Mouse (Mus musculus) liver, embryonic 16.5 days (tissue): ENCODE results near the gene Wars. TPM values are rescaled to one million over a fixed set of nuclear protein-coding genes. Genes with fewer than 3 reads are reported as not detected.

ENCODE experiments used
- ATAC-seq: fragments of 200-750 bp; cut with Nextera tagmentation; 2 replicates; pipeline ENCODE4 v1.8.0; 2017; ENCODE audit warnings: low read depth, mild to moderate bottlenecking, moderate number of reproducible peaks, moderate library complexity
- H3K27ac ChIP-seq: fragments of 300-500 bp; sonication (generic); 2 replicates; pipeline ENCODE4 v1.5.1; 2014; ENCODE audit warnings: mild to moderate bottlenecking, low read length
- H3K27me3 ChIP-seq: fragments of 300-500 bp; sonication (generic); 2 replicates; pipeline ENCODE4 v1.6.1; 2014; ENCODE audit warnings: low read depth, low read length, mixed read lengths; ENCODE audit not compliant: control insufficient read depth, insufficient read depth
- H3K36me3 ChIP-seq: fragments of 300-500 bp; sonication (generic); 2 replicates; pipeline ENCODE4 v1.6.1; 2014; ENCODE audit warnings: mild to moderate bottlenecking; ENCODE audit not compliant: control insufficient read depth, insufficient read depth
- H3K4me1 ChIP-seq: fragments of 300-500 bp; sonication (generic); 2 replicates; pipeline ENCODE4 v1.6.1; 2014; ENCODE audit warnings: low read depth, low read length, mixed read lengths; ENCODE audit not compliant: control insufficient read depth
- H3K4me2 ChIP-seq: fragments of 300-500 bp; sonication (generic); 2 replicates; pipeline ENCODE4 v1.6.1; 2014; ENCODE audit warnings: low read depth, low read length, mixed read lengths
- H3K4me3 ChIP-seq: fragments of 300-500 bp; sonication (generic); 2 replicates; pipeline ENCODE4 v1.5.1; 2014; ENCODE audit warnings: low read depth, mild to moderate bottlenecking, low read length
- H3K9ac ChIP-seq: fragments of 300-500 bp; sonication (generic); 2 replicates; pipeline ENCODE4 v1.6.1; 2014; ENCODE audit warnings: low read depth, low read length
- H3K9me3 ChIP-seq: fragments of 300-500 bp; sonication (generic); replicated peaks from 2 replicates; pipeline ENCODE4 v1.6.1; 2016; ENCODE audit warnings: low read length; ENCODE audit not compliant: control insufficient read depth
- WGBS: fragments of 180-500 bp; shearing (Covaris S2); extraction: QIAGEN DNeasy Blood & Tissue Kit; methylation state at CpG from one replicate; pipeline ENCODE4 v1.1.7; 2014; ENCODE audit not compliant: insufficient replicate concordance; 5-methylcytosine and 5-hydroxymethylcytosine counted together
- polyA plus RNA-seq: library from polyadenylated mRNA; unstranded; fragments of >200 nt; fragmentation: Nextera tagmentation; extraction: Ambion mirVana; gene quantifications from 2 replicates; pipeline ENCODE4 v1.2.1, GENCODE M21; 2015

Wars gene
- polyA plus RNA-seq, 1 experiment from 2014 or later = 25.7 TPM

- no peak overlapping the region for H3K4me2 ChIP-seq
- peaks cover 7% of the 10 kb centered on the region for H3K4me1 ChIP-seq
- no peaks in the 10 kb centered on the region for H3K9me3 ChIP-seq
- no peak for ATAC-seq
- peaks cover 3% of the 10 kb centered on the region; the same call in 1 of the 2 replicates for H3K27me3 ChIP-seq
- no peak overlapping the region for H3K27ac ChIP-seq
- H3K9ac ChIP-seq = no peak overlapping the region
- H3K4me3 ChIP-seq = no peak overlapping the region
- H3K36me3 ChIP-seq = peaks cover 8% of the 10 kb centered on the region; the same call in 1 of the 2 replicates
- WGBS = 73% methylated on average over 6 of the region's 6 CpGs
Observed at GRCm38 (mm10) chr12:108830358-108830757, 63.6 kb downstream of the Wars start.

GRCm38 (mm10) chr12:108829636-108830035, 64.3 kb downstream of the Wars start:
- WGBS = 80% methylated on average over 5 of the region's 5 CpGs

GRCm38 (mm10) chr12:108827641-108828040, 66.3 kb downstream of the Wars start:
- H3K27me3 ChIP-seq = no peaks in the 10 kb centered on the region
- H3K9me3 ChIP-seq = no peaks in the 10 kb centered on the region
- H3K9ac ChIP-seq = no peak overlapping the region
- WGBS = 89% methylated on average over 6 of the region's 6 CpGs
- H3K4me1 ChIP-seq = no peaks in the 10 kb centered on the region; the same call in 1 of the 2 replicates
- H3K27ac ChIP-seq = no peak overlapping the region
- no peak overlapping the region for H3K4me2 ChIP-seq
- ATAC-seq = no peak
- peaks cover 8% of the 10 kb centered on the region; the same call in 1 of the 2 replicates for H3K36me3 ChIP-seq
- H3K4me3 ChIP-seq = no peak overlapping the region

More at GRCm38 (mm10) chr12:108829636-108830035, 64.3 kb downstream of the Wars start:
- Histone ChIP-seq H3K4me2 (no peak overlapping the region), H3K9ac (no peak overlapping the region), H3K9me3 (no peaks in the 10 kb centered on the region), H3K4me1 (no peaks in the 10 kb centered on the region; the same call in none of the 2 replicates), H3K27ac (no peak overlapping the region), H3K36me3 (peaks cover 8% of the 10 kb centered on the region; the same call in 1 of the 2 replicates), H3K27me3 (peaks cover 1% of the 10 kb centered on the region; the same call in 1 of the 2 replicates), H3K4me3 (no peak overlapping the region)
- ATAC-seq = no peak

GRCm38 (mm10) chr12:108826958-108827535, 66.9 kb downstream of the Wars start:
- no peaks in the 10 kb centered on the region for H3K9me3 ChIP-seq

GRCm38 (mm10) chr12:108826282-108826957, 67.6 kb downstream of the Wars start:
- no peak for ATAC-seq
- 94% methylated on average over 19 of the region's 19 CpGs for WGBS
- H3K4me1 ChIP-seq = no peaks in the 10 kb centered on the region
- peaks cover 8% of the 10 kb centered on the region; the same call in 1 of the 2 replicates for H3K36me3 ChIP-seq
- no peak overlapping the region for H3K4me3 ChIP-seq
- no peak overlapping the region for H3K9ac ChIP-seq
- H3K9me3 ChIP-seq = no peaks in the 10 kb centered on the region
- no peak overlapping the region for H3K27ac ChIP-seq
- H3K27me3 ChIP-seq = no peaks in the 10 kb centered on the region
- no peak overlapping the region for H3K4me2 ChIP-seq

More at GRCm38 (mm10) chr12:108826958-108827535, 66.9 kb downstream of the Wars start:
- no peak overlapping the region for H3K27ac ChIP-seq
- H3K4me3 ChIP-seq = no peak overlapping the region
- 91% methylated on average over 28 of the region's 28 CpGs for WGBS
- no peaks in the 10 kb centered on the region for H3K4me1 ChIP-seq
- H3K9ac ChIP-seq = no peak overlapping the region
- peaks cover 8% of the 10 kb centered on the region; the same call in 1 of the 2 replicates for H3K36me3 ChIP-seq
- H3K4me2 ChIP-seq = no peak overlapping the region
- no peaks in the 10 kb centered on the region for H3K27me3 ChIP-seq
- ATAC-seq = no peak

- Histone ChIP-seq H3K4me3 (no peak overlapping the region), H3K36me3 (peaks cover 8% of the 10 kb centered on the region; the same call in 1 of the 2 replicates), H3K9ac (no peak overlapping the region), H3K4me2 (no peak overlapping the region), H3K27me3 (no peaks in the 10 kb centered on the region), H3K9me3 (no peaks in the 10 kb centered on the region), H3K27ac (no peak overlapping the region), H3K4me1 (no peaks in the 10 kb centered on the region)
- no peak for ATAC-seq
- WGBS = 87% methylated on average over 13 of the region's 13 CpGs
Observed at GRCm38 (mm10) chr12:108825561-108826224, 68.3 kb downstream of the Wars start.

- Histone ChIP-seq H3K4me2 (no peak overlapping the region), H3K27ac (no peak overlapping the region), H3K9me3 (no peaks in the 10 kb centered on the region), H3K4me1 (no peaks in the 10 kb centered on the region), H3K36me3 (peaks cover 8% of the 10 kb centered on the region; the same call in 1 of the 2 replicates), H3K9ac (no peak overlapping the region), H3K27me3 (no peaks in the 10 kb centered on the region), H3K4me3 (no peak overlapping the region)
- no peak for ATAC-seq
- WGBS = 85% methylated on average over 15 of the region's 15 CpGs
Observed at GRCm38 (mm10) chr12:108824225-108824874, 69.6 kb downstream of the Wars start.

- 75% methylated on average over 8 of the region's 8 CpGs for WGBS
- no peaks in the 10 kb centered on the region for H3K27me3 ChIP-seq
- H3K4me2 ChIP-seq = no peak overlapping the region
- no peak overlapping the region for H3K27ac ChIP-seq
- no peaks in the 10 kb centered on the region for H3K9me3 ChIP-seq
- no peaks in the 10 kb centered on the region for H3K4me1 ChIP-seq
- peaks cover 12% of the 10 kb centered on the region for H3K36me3 ChIP-seq
- no peak for ATAC-seq
- H3K9ac ChIP-seq = no peak overlapping the region
- no peak overlapping the region for H3K4me3 ChIP-seq
Observed at GRCm38 (mm10) chr12:108823036-108823435, 70.9 kb downstream of the Wars start.
